Mouse (Mus musculus) c-Kit-positive CD71-positive TER-119-negative erythroid progenitor cells, embryonic 14.5 days (primary cell): Measurements from ENCODE around the gene Apoa1.

Experiments used
- DNase-seq: peaks from one replicate; pipeline ENCODE4 v3.0.0-alpha.2; 2013; ENCODE audit warnings: low read depth

The Apoa1 gene

DNA sequence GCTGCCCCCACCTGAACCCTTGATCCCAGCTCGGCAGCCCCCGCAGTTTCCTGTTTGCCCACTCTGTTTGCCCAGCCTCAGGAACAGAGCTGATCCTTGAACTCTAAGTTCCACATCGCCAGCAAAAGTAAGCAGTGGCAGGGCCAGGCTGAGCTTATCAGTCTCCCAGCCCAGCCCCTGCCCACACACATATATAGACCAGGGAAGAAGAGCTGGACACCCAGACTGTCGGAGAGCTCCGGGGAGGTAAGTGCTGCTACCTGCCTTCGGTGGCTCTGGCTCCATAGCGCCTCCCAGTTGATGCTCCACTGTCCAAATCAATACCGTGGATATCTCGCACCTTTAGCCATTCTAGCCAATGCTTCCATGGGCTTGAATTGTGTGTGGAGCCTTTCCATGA lies at the start of gene Apoa1:
Apoa1 (plus strand) TSS at position 90 of the 400 bp plus-strand sequence.
- DNase-seq: no peak

DNA sequence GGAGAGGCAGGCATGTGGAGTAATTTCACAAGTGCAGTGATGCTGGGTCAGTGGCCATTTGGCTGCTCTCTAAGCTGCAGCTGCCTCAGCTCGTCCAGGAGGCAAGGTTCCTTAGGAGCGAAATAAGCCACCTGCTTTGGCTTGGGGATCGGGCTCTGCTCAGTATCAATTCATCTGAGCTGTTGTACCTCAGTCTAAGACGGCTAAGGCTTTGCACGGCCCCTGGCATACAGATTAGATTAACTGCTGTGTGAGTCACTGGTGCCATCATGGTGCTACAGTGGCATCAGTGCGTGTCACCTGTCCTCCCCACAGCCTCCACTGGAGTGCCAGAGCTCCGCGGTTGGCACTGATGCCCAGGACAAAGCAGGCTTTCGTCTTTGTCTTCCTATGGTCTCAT lies 49.8 kb upstream of the Apoa1 start:
- DNase-seq: no peak

DNA sequence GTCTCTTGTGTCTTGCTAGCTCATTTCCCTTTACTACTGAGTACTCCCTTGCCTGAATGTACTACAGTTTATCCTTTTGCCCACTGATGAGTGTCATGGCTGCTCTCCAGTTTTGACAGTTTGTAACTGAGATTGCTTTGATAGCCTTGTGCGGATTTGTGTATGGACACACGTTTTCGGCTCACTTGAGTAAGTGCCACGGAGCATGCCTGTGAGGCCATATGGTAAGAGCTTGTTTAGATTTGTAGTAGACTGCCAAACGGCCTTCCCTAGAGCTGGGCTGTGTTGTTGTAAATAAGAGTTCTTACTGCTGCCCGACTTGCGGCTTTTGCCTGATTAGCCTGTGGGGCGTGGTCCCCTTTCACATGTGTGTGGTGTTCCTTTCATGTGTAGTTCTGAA lies 47.1 kb upstream of the Apoa1 start:
- no peak for DNase-seq

DNA sequence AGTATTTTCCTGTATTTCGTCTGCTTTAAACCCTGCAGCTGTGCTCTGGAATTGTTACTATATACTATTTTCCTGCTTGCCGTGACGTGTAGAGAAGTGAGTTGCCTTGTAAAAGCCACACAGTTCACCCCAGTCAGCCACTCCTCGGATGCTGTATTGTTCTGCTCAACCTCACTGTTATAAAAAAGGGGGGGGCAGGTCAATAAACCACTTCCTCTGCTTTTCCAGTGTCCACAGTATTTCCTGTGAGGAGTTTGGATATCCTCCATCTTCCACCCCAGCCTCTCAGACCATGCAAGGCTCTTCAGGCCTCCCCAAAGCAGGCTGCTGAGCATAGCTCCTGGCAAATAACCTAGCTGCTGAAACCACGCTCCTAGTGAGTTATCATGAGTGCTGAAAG lies 43.8 kb upstream of the Apoa1 start:
- no peak for DNase-seq

DNA sequence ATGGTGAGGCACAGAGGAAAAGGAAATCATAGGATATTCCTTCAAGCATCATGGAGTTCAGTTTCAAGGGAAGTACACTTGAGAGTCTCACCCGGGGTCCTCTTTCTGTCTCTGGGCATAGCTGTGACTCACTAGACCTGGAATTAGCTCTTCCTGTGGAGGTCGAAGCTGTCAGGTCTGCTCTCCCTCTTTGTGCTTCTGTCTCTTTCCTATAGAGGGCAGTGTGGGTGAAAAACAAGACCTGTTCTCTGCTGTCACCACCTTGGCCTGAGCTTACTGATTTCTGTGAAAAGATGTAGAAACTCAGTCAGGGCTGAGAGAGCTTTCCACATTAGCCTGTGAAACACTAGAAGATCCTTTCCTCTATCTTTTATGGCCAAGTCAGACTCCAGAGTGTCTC lies 43.2 kb upstream of the Apoa1 start:
- no peak for DNase-seq

DNA sequence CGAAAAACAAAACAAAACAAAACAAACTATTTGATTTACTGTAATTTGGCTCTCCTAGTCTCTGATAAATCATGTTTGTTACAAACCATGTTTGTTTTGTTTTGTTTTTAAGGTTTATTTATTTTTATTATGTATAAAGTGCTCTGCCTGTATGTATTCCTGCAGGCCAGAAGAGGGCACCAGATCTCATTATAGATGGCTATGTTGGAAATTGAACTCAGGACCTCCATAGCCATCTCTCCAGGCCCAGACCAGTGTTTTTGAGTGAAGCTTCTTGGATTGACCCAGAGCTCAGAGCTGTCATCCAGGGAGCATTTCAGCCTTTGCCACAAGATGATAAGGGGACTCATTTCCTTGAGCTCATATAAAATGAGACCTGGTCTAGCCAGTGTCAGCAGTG lies 42.0 kb upstream of the Apoa1 start:
- DNase-seq: no peak

DNA sequence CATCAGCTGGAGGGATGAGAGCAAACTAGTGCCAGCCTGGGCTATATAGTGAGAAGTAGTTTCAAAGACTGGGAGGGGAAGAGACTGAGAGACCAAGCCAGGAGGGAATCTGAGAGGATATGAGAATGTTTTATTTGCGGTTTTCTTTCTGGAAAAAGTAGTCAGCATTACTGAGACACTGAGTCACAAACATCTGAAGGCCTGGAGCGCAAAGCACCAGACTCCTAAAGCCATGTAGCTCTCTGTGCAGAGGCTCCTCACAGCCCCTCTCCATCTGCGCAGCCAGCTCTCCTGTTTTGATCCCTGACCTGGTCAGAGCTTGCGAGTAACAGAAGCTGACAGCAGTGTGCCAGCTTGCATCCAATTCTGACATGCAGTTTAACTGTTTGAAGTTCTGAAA lies 40.0 kb upstream of the Apoa1 start:
- no peak for DNase-seq

DNA sequence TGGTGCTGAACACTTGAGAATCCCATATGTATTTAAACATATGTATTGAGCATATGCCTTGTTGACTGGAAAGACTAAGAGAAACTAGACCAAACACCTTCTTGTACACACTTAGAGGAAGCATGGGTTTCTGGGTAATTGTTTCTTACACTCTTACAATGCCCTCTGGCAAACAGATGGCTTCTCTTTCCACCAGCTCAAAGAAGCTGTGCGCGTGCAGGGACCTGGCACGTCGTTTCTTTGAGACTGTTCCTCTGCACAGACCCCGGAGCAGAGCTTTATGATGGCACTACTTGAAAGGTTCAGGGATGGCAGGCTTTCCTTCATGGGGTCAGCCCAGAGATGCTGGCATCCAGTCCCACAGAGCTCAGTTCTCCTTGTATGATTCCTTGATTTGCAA lies 39.4 kb upstream of the Apoa1 start:
- no peak for DNase-seq

DNA sequence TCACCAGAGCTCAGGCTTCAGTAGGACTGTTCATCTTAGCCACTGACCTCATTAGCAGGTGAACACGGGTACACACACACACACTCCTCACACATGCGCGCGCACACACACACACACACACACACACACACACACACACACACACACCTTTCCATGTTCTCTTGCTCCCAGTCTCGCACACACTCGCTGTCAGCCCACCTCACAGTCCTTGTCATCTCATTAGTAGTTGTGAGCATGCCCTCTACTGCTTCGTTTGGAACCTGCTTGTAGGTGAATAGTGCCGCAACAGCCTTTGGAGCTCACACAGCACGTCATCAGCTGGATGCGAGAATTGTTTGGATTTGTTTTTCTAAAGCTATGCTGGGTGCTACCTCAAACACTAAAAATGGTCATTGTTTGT lies 39.0 kb upstream of the Apoa1 start:
- no peak for DNase-seq

DNA sequence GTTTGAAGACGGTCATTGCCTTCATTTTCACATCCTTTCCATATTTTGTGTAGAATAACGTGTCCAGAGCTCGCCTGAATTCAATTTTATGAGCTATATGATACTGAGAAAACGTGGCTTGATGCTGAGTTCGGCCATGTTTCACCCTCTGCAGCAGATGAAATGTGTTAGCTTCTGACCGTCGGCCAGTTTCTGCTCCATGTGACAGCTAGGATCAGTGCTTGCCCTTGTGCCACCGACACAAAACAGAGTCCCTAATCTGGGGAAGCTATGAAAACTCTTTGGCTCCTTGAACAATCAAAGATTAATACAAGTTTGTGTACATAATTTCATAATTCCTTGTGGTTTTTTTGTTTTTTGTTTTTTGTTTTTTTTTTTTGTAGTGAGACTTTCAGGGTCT lies 37.1 kb upstream of the Apoa1 start:
- no peak for DNase-seq

DNA sequence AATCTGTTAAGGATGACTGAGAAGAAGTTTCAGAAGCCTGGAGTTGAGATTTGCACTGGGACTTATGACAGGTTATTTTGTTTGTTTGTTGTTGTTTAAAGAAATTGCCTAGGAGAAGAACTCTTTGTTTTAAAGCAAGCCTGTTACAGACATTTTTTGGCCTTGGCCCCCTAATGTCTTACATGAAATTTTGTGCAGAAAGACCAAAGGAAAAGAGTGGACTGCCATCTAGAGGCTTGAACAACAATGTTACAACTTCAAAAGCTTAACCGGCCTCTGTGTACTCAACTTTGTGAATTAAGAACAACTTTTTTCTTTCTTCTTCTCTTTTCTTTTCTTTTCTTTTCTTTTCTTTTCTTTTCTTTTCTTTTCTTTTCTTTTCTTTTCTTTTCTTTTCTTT lies 36.7 kb upstream of the Apoa1 start:
- DNase-seq: no peak

DNA sequence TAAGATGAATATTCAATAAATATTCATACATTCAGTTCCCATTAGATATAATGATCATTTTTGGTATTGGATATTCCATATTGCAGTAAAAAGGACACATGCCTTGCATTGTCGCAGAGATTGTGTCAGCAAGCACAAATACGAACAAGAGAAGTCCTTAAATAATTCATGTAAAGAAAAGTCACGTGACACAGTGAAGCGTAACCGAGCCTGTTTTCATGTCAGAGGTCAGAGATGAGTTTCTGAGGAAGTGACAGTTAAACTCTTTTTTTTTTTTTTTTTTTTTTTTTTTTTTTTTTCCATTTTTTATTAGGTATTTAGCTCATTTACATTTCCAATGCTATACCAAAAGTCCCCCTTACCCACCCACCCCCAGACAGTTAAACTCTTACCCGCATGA lies 35.7 kb upstream of the Apoa1 start:
- DNase-seq: no peak

DNA sequence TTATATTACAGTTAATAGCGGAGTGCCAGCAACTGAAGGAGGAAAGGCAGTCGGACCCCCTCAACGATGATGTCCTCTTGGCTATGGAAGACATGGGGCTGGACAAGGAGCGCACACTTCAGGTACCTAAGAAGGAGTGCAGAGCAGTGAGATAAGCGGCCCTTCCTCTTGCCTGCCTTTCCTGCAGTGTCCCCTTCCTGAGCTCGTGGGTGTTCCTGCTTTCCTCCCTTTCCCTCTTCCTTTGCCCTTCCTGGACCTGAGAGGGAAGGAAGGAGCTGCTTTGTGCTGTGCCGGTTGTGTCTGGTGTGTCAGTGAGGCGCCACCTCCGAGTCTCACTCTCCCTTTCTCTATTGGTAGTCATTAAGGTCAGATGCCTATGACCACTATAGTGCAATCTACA lies 33.6 kb upstream of the Apoa1 start:
- no peak for DNase-seq

DNA sequence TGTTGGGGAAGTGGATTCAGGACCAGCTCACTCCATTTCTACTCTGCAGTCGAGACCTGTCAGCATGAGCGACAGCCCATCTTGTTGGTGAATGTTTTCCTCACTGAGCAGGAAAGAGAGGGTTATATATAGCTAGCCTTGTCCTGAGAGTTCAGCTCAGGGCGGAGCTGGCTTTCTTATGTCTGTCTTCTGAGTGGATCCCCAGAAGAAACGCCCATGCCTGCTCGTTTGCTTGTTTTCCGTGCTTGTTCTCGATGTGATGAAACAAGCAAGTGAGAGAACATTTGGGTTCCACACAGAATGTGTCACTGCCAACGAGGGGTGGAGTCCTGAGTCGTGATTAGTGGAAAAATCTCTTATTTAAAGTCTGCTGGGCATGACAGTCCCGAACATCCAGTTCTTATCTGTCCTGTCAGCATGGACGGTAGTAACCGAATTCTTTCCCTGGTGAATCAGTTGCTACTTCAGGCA lies 31.6 kb upstream of the Apoa1 start:
- no peak for DNase-seq

DNA sequence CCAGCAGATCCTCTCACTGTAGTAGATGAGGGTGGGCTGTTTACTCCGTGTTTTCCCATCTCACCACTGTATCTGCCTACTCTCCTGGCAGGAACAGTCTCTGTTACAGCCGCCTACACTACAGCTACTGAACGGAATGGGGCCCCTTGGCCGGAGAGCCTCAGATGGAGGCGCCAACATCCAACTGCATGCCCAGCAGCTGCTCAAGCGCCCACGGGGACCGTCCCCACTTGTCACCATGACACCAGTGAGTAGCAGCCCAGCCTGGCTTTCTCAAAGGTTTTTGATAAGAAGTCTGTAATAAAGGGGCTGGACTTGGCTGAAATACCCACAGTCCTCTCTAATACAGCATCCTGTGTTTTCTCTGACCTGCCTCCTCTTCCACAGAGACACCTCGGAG lies 29.9 kb upstream of the Apoa1 start:
- DNase-seq: no peak

DNA sequence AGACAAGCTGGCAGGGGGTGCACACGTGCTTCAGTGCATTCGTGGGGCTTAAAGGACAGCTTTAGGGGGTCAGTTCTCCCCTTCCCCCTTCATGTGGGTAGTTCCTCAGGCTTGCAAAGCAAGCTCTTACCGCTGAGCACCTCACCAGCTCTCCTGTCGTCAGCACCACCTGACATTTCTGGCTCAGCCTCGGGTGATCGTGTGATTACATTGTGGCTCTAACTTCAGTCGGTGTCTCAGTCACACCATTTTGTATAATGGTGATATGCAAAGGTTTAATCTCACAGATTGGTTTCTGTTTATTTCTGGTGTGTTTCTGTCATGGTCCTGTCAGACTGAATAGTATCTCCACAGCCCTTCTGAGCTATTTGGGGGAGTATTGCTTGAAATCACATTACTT lies 29.4 kb upstream of the Apoa1 start:
- no peak for DNase-seq

DNA sequence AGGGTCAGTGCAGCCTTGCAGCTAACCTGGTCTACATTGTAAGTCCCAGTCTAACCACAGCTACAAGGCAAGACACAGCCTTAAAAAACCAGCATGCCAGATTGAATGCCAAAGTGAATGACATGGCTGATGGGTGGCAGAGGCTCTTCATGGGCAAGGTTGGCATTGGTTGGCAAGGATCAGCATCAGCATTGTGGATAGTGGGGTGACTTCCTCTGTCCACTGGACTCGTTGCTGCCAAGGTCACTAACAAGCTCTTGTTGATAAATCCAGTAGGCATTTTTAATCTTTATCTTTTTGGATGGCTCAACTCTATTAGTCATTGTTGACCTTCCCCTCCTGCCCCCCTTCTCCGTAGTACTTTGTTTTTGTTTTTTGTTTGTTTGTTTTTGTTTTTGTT lies 28.8 kb upstream of the Apoa1 start:
- no peak for DNase-seq

DNA sequence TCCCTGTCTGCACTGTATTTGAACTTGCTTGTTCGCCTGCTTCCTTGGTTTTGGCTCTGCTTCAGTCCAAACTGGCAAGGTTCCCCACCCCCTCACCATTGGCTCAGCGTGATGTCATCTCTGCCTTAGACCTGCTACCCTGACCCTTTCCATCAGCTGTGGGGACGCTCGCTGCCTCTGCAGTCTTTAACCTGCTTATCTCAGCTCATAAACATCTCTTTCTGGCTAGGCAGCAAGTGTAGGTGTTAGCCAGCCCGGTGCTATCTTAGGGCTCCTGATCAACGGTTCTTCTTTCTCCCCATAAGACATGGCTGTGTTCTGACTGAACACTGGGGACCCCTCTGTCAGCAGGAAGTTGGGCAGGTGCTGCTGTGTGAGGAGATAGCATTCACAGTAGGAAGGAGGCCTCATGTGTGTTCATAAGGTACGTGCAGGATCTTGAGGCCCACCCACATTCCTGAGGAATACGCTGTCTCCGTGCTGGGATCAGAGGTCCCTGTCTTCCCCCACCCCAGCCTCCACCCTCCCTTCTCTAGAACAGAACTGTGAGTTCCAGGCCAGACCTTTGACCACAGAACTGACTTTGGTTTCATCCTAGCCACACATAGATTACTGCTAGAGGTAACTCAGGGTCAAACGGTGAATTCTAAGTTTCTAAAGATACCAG lies 21.4 kb upstream of the Apoa1 start:
- DNase-seq: no peak

DNA sequence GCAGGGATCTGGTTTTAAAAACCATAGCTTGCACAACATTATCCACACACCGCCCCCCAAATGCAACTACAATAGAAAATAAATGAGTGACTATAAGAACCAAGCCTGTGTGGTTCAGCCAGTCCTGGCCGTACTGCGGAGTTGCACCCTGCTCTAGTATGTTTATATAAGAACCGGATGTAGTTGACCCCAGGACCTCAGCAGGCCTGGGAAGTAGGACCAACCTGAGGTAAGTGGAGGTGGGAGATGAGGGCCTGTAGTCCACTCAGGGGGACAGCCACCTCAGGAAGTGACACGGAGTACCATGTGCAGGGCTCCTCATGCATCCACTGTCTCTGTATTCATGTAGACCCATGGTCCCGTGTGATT lies 20.9 kb upstream of the Apoa1 start:
- no peak for DNase-seq

DNA sequence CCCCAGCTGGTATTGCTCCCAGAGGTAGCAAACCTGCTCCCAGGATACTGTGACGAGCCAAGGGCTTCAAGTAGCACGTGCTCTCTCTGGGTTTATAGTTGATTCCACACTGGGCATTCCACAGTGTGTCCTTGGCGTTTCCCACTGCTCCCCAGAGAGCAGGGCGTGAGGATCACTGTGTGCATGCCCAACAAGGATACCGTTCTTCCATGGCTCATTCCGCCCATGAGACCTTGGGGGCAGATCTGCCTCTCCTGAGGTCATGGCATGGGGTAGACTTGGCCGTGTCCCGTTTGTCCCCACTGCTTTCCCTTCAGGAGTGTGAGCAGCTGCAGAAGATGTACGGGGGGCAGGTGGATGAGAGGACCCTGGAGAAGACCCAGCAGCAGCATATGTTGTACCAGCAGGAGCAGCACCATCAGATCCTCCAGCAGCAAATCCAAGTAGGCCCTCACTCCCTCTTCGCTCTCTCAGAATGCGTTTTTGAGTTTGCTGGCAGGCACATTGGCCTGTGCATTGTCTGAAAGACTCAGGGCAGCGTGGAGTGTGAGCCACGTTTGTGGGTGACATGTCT lies 19.9 kb upstream of the Apoa1 start:
- no peak for DNase-seq

DNA sequence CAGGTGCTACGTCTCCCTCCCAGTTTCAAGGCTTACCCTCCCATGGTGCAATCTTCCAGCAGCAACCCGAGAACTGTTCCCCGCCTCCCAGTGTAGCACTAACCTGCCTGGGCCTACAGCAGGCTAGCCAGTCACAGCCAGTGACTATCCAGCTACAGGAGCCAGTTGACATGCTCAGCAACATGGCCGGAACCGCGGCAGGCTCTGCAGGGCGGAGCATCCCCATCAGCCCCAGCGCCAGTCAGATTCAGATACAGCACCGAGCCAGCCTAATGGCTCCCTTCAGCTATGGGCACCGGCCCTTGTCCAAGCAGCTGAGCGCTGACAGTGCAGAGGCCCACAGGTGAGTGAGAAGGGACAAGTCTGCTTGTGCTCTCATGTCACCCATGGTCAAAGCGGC lies 17.9 kb upstream of the Apoa1 start:
- no peak for DNase-seq

DNA sequence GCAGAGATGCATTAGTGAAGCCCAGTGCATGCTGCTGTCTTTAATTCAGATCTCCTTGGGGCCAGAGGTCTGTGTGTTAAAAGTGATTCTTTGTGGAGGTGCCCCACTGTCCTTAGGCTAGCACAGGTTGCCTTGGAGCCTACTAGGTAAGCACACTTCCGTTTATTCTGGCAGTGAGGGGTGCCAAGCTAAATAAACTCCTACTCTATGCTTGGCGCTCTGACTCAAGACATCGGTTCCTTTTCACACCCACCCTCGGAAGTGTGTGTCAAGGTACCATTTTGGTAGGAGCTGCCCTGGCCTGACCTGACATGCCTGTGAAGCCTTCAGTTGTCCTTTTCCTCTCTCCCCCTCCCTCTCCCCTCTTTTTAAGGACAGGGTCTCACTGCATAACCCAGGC lies 14.1 kb upstream of the Apoa1 start:
- no peak for DNase-seq

DNA sequence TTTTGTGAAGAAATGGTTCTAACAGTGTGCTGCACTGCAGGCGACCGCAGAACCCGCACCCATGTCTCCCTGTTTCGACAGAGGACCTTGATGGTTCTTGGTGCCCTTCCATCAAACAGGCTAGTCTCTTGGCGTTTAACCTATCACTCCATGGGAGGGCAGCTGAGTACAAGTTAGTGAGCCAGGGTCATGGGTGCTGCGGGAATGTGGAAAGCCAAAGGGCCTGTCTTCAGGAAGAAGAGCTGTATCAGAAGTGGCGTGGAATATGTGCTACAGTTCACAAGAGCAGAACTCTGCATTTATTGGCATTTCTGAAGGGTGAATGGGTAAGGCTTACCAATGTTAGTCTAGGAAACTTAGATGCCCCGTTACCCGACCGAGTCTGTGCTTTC lies 13.4 kb upstream of the Apoa1 start:
- DNase-seq: no peak
